Mouse (Mus musculus): ENCODE measurements around the gene Padi6. TPM values are rescaled to one million over a fixed set of nuclear protein-coding genes. Genes with fewer than 3 reads are reported as not detected.

Padi6 gene
- polyA plus RNA-seq, 1 experiment from 2014 or later, result not detected

DNA sequence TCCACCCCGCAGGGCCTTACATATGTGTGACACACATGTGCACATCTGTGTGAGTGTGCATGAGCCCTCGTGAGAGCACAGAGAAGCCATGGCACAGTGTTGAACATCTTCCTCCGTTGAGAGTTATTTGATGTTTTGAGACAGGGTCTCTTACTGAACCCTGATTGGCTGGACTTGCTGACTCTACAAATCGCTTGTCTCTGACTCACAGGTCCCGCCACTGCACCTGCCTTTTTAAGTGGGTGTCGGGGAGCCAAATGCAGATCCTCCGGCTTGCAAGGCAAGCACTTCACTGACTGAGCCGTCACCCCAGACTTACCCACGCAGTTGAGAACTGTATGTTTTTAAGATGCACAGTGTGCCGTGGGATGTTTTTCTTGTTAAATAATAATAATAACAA lies 33.4 kb upstream of the Padi6 start:
- ATAC-seq (ENCODE audit: insufficient number of reproducible peaks, insufficient read depth, low FRiP score, low TSS enrichment, low read depth), result no peak
- WGBS, result 84% methylated on average over 10 of the region's 10 CpGs

DNA sequence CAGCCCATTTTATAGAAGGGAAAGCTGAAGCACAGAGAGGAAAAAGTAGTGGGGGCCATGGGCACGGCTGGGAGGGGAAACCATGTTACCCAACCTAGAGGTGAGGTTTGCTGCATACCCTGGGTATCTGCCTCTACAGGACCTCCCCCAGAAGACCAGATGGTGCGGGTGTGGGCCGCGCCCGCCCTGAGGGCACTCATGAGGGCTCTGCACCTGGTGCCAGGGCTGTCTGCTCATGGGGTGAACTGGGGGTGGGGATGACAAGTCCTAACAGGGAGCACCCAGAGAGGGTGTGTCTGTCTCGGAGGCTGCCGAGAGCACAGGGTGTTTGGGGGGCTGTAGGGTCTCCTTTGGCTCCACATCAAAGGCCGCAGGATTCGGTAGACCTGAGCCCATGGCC lies 32.5 kb upstream of the Padi6 start:
- ATAC-seq (ENCODE audit: insufficient number of reproducible peaks, insufficient read depth, low FRiP score, low TSS enrichment, low read depth), result no peak
- H3K9ac ChIP-seq, result no peak overlapping the region
- no peak overlapping the region for H3K4me2 ChIP-seq
- no peaks in the 10 kb centered on the region for H3K36me3 ChIP-seq
- no peaks in the 10 kb centered on the region for H3K9me3 ChIP-seq
- H3K4me3 ChIP-seq, result no peak overlapping the region
- WGBS, result 81% methylated on average over 9 of the region's 9 CpGs
- no peaks in the 10 kb centered on the region for H3K27me3 ChIP-seq
- peaks cover 8% of the 10 kb centered on the region; the same call in 1 of the 2 replicates for H3K4me1 ChIP-seq
- H3K27ac ChIP-seq, result no peak overlapping the region

More for the DNA sequence above, 33.4 kb upstream of the Padi6 start:
- Histone ChIP-seq H3K9me3 (no peaks in the 10 kb centered on the region), H3K4me3 (no peak overlapping the region), H3K9ac (no peak overlapping the region), H3K4me1 (peaks cover 3% of the 10 kb centered on the region; the same call in 1 of the 2 replicates), H3K27me3 (no peaks in the 10 kb centered on the region), H3K4me2 (no peak overlapping the region), H3K27ac (no peak overlapping the region), H3K36me3 (no peaks in the 10 kb centered on the region)

GRCm38 (mm10) chr4:140774025-140774800 lies 31.8 kb upstream of the Padi6 start, which contains the start of gene Padi4:
TSS of gene Padi4 (minus strand) at chr4:140774236.
- no peaks in the 10 kb centered on the region for H3K36me3 ChIP-seq

GRCm38 (mm10) chr4:140771091-140771490 lies 28.6 kb upstream of the Padi6 start:
- Histone ChIP-seq H3K27me3 (no peaks in the 10 kb centered on the region), H3K36me3 (no peaks in the 10 kb centered on the region), H3K27ac (no peak overlapping the region), H3K9me3 (no peaks in the 10 kb centered on the region), H3K4me3 (no peak overlapping the region), H3K9ac (no peak overlapping the region), H3K4me2 (no peak overlapping the region), H3K4me1 (peaks cover 6% of the 10 kb centered on the region; the same call in 1 of the 2 replicates)
- whole genome bisulfite sequencing, result 28% methylated on average over 4 of the region's 4 CpGs
- no peak for ATAC-seq (ENCODE audit: insufficient number of reproducible peaks, insufficient read depth, low FRiP score, low TSS enrichment, low read depth)

More at GRCm38 (mm10) chr4:140774025-140774800, 31.8 kb upstream of the Padi6 start, which contains the start of gene Padi4:
- H3K27me3 ChIP-seq, result no peaks in the 10 kb centered on the region
- no peak for ATAC-seq (ENCODE audit: insufficient number of reproducible peaks, insufficient read depth, low FRiP score, low TSS enrichment, low read depth)
- no peak within 1 kb of the TSS for H3K27ac ChIP-seq
- H3K4me3 ChIP-seq, result no peak within 1 kb of the TSS
- H3K9me3 ChIP-seq, result no peaks in the 10 kb centered on the region
- peaks cover 6% of the 10 kb centered on the region; the same call in 1 of the 2 replicates for H3K4me1 ChIP-seq
- H3K9ac ChIP-seq, result no peak within 1 kb of the TSS
- 83% methylated on average over 21 of the region's 21 CpGs for WGBS
- H3K4me2 ChIP-seq, result no peak within 1 kb of the TSS

DNA sequence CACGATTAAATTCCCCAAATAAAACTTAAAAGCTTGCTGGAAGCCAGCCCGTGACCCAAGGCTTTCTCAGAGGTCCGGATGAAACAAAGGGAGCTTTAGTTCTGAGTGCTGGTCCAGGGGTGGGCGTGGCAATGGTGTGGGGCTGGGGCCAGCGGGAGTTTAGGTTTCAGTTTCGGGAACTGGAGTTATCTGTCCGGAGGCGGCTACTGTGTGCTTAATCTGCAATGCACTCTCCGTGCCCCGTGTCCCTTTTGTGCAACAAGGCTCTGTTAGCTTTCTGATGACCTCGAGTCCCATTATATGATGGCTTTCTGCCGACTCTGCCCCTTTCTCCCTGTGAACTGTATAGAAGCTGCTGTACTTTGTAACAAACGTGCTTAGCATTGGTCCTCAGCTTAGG lies 28.0 kb upstream of the Padi6 start:
- Histone ChIP-seq H3K9ac (peak overlapping the region; percentile 54), H3K4me3 (peak overlapping the region; percentile 27), H3K36me3 (no peaks in the 10 kb centered on the region), H3K27me3 (no peaks in the 10 kb centered on the region), H3K27ac (no peak overlapping the region), H3K9me3 (no peaks in the 10 kb centered on the region), H3K4me2 (peak overlapping the region; percentile 49), H3K4me1 (peaks cover 6% of the 10 kb centered on the region; the same call in 1 of the 2 replicates)
- WGBS, result 3% methylated on average over 13 of the region's 13 CpGs
- ATAC-seq (ENCODE audit: insufficient number of reproducible peaks, insufficient read depth, low FRiP score, low TSS enrichment, low read depth), result no peak

DNA sequence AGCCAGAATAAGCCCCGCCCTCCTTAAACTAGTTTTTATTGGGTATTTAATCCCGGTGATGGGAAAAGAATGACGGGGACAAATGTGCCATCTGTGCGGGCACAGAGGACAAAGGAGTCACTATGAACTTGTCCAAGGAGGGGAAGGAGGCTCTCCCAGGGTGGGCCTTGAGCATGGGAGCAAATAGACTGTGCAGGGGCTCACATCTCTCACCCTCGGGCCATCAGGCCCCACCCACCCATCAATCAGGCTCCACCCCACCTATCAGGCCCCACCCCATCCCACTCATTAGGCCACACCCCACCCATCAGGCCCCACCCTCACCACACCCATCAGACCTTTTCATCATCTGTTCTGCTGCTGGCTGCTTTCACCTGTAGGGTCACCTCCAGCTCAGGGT lies 26.5 kb upstream of the Padi6 start:
- ATAC-seq (ENCODE audit: insufficient number of reproducible peaks, insufficient read depth, low FRiP score, low TSS enrichment, low read depth), result no peak
- Histone ChIP-seq H3K27me3 (no peaks in the 10 kb centered on the region), H3K36me3 (no peaks in the 10 kb centered on the region), H3K9ac (no peak overlapping the region), H3K9me3 (no peaks in the 10 kb centered on the region), H3K4me2 (no peak overlapping the region), H3K4me3 (no peak overlapping the region), H3K4me1 (peaks cover 6% of the 10 kb centered on the region; the same call in 1 of the 2 replicates), H3K27ac (no peak overlapping the region)
- WGBS, result 84% methylated on average over 5 of the region's 5 CpGs

DNA sequence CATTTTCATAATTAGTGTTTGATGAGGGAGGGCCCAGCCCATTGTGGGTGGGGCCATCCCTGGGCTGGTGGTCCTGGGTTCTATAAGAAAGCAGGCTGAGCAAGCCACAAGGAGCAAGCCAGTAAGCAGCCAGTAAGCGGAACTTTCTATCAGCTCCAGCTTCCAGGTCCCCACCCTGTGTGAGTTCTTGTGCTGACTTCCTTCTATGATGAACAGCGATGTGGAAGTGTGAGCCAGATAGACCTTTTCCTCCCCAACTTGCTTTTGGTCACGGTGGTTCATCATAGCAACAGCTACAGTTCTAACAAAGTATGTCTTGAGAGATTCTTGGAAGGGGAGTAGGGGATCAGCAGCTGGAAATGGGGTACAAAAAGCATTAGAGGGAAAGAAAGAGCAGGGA lies 23.5 kb upstream of the Padi6 start:
- no peak for ATAC-seq (ENCODE audit: insufficient number of reproducible peaks, insufficient read depth, low FRiP score, low TSS enrichment, low read depth)

GRCm38 (mm10) chr4:140763158-140763557 lies 20.7 kb upstream of the Padi6 start:
- 8% methylated on average over 9 of the region's 9 CpGs for WGBS
- Histone ChIP-seq H3K27ac (no peak overlapping the region), H3K4me3 (no peak overlapping the region), H3K9me3 (no peaks in the 10 kb centered on the region), H3K27me3 (no peaks in the 10 kb centered on the region), H3K9ac (no peak overlapping the region), H3K4me2 (no peak overlapping the region), H3K36me3 (no peaks in the 10 kb centered on the region), H3K4me1 (peaks cover 2% of the 10 kb centered on the region; the same call in 1 of the 2 replicates)
- ATAC-seq (ENCODE audit: insufficient number of reproducible peaks, insufficient read depth, low FRiP score, low TSS enrichment, low read depth), result no peak

More for the DNA sequence above, 23.5 kb upstream of the Padi6 start:
- H3K9me3 ChIP-seq, result no peaks in the 10 kb centered on the region
- H3K4me2 ChIP-seq, result no peak overlapping the region
- H3K27me3 ChIP-seq, result no peaks in the 10 kb centered on the region
- H3K4me3 ChIP-seq, result no peak overlapping the region
- no peak overlapping the region for H3K9ac ChIP-seq
- no peak overlapping the region for H3K27ac ChIP-seq
- no peaks in the 10 kb centered on the region for H3K36me3 ChIP-seq
- 86% methylated on average over 3 of the region's 3 CpGs for WGBS
- peaks cover 6% of the 10 kb centered on the region; the same call in 1 of the 2 replicates for H3K4me1 ChIP-seq

DNA sequence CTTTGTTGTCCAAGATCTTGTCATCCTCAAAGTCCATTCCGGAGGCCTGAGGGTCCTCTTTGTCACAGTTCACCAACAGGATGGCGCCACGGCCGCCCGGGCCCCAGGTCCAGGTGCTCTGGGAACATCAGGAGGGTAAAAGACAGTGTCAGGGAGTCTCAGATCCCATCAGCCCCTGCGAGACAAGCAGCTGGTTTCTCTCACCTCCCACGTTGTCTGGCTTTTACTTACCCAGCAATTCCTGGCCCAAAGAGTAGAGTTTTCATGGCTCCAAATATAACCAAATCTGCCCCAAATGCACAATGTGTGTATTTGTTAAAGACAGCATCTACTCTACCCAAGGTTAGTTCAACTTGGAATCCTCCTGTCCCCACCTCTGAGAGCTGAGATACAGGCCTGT lies 19.2 kb upstream of the Padi6 start:
- WGBS, result 85% methylated on average over 7 of the region's 7 CpGs
- no peak for ATAC-seq (ENCODE audit: insufficient number of reproducible peaks, insufficient read depth, low FRiP score, low TSS enrichment, low read depth)
- H3K4me2 ChIP-seq, result no peak overlapping the region
- no peak overlapping the region for H3K4me3 ChIP-seq
- H3K27me3 ChIP-seq, result no peaks in the 10 kb centered on the region
- peaks cover 8% of the 10 kb centered on the region; the same call in 1 of the 2 replicates for H3K4me1 ChIP-seq
- H3K27ac ChIP-seq, result no peak overlapping the region
- H3K9ac ChIP-seq, result no peak overlapping the region
- H3K9me3 ChIP-seq, result no peaks in the 10 kb centered on the region
- H3K36me3 ChIP-seq, result no peaks in the 10 kb centered on the region

DNA sequence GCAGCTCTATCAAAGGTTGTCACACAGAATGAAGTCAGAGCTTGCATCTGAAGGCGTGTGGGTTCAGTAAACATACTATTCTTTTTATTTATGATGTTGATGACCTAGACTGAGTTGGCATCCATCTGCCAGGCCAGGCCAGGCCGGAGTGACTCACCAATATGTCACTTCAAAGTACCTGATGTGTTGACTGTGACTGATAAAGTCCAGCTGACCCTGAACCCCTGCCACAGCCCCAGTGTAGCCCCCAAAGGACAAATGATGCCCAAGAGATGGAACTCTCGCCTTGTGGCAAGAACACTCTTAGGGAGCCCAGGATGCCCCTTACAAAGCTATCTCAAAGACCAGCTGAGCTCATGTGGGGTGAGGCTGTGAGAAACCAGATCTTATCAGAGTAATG lies 13.4 kb upstream of the Padi6 start:
- Histone ChIP-seq H3K27me3 (no peaks in the 10 kb centered on the region; the same call in 1 of the 2 replicates), H3K9ac (no peak overlapping the region), H3K9me3 (no peaks in the 10 kb centered on the region), H3K4me3 (no peak overlapping the region), H3K4me1 (peaks cover 8% of the 10 kb centered on the region; the same call in 1 of the 2 replicates), H3K36me3 (no peaks in the 10 kb centered on the region), H3K27ac (no peak overlapping the region), H3K4me2 (no peak overlapping the region)
- WGBS, result 87% methylated on average over 3 of the region's 3 CpGs
- no peak for ATAC-seq (ENCODE audit: insufficient number of reproducible peaks, insufficient read depth, low FRiP score, low TSS enrichment, low read depth)

DNA sequence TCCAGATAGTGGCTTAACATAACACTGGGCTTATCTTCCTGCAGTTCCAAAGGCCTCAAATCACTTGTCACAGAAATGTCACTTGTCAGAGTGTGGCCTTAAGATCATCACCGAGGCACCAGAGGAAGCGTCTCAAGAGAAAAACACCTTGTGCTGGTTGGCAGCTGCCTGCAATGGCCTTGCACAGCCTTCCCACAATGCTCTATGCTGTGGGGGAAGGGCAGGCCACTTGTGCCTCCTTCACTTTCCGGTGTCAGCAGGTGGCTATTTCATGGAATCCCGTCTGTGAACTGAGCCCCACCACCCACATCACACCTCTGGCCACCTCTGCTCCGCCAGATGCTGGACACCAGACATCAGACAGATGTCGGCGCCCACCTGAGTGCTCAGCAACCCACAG lies 10.9 kb upstream of the Padi6 start:
- no peaks in the 10 kb centered on the region for H3K36me3 ChIP-seq
- no peak overlapping the region for H3K9ac ChIP-seq
- H3K4me3 ChIP-seq, result no peak overlapping the region
- H3K4me2 ChIP-seq, result no peak overlapping the region
- ATAC-seq (ENCODE audit: insufficient number of reproducible peaks, insufficient read depth, low FRiP score, low TSS enrichment, low read depth), result no peak
- H3K4me1 ChIP-seq, result peaks cover 8% of the 10 kb centered on the region; the same call in 1 of the 2 replicates
- 58% methylated on average over 7 of the region's 7 CpGs for WGBS
- H3K9me3 ChIP-seq, result no peaks in the 10 kb centered on the region
- no peak overlapping the region for H3K27ac ChIP-seq
- H3K27me3 ChIP-seq, result peaks cover 12% of the 10 kb centered on the region

GRCm38 (mm10) chr4:140750328-140750727 lies 7.9 kb upstream of the Padi6 start:
- no peak overlapping the region for H3K4me3 ChIP-seq
- 9% methylated on average over 19 of the region's 19 CpGs for WGBS
- no peaks in the 10 kb centered on the region for H3K4me1 ChIP-seq
- H3K36me3 ChIP-seq, result no peaks in the 10 kb centered on the region
- no peak overlapping the region for H3K27ac ChIP-seq
- no peaks in the 10 kb centered on the region for H3K9me3 ChIP-seq
- no peak for ATAC-seq (ENCODE audit: insufficient number of reproducible peaks, insufficient read depth, low FRiP score, low TSS enrichment, low read depth)
- H3K4me2 ChIP-seq, result peak overlapping the region; percentile 28; the same call in 1 of the 2 replicates
- peaks cover 20% of the 10 kb centered on the region for H3K27me3 ChIP-seq
- no peak overlapping the region for H3K9ac ChIP-seq
